Mouse (Mus musculus) mouse embryonic stem cell (cell line): ENCODE measurements around the gene Gpc6.

Experiments used
- in situ Hi-C, 2 experiments: fragments of 300-500 bp; cut with MboI; formaldehyde crosslinking; loops; 1 replicate in 1 of 2; 3 replicates in 1 of 2; pipeline ENCODE4 v1.14.3; 2019 to 2020; ENCODE audit warnings: low sequenced_read_pairs in 2 of 2, low pct_unique_long_range_greater_than_20kb in 1 of 2, mixed read lengths in 1 of 2; ENCODE audit not compliant: unreplicated experiment in 1 of 2

The Gpc6 gene

GRCm38 (mm10) chr14:117034146-117034545 lies 109.0 kb downstream of the Gpc6 start:
- in situ Hi-C loops, result no loop called here

GRCm38 (mm10) chr14:117041017-117041416 lies 115.9 kb downstream of the Gpc6 start:
- in situ Hi-C loops, result no loop called here

GRCm38 (mm10) chr14:117048951-117049350 lies 123.8 kb downstream of the Gpc6 start:
- in situ Hi-C loops, result no loop called here

- in situ Hi-C loops, result no loop called here
Observed at GRCm38 (mm10) chr14:117050877-117051276, 125.8 kb downstream of the Gpc6 start.

- in situ Hi-C loops, result no loop called here
Observed at GRCm38 (mm10) chr14:117053361-117053760, 128.2 kb downstream of the Gpc6 start.

- in situ Hi-C loops, result no loop called here
Observed at GRCm38 (mm10) chr14:117055134-117055533, 130.0 kb downstream of the Gpc6 start.

GRCm38 (mm10) chr14:117061078-117061477 lies 136.0 kb downstream of the Gpc6 start:
- in situ Hi-C loops, result no loop called here

GRCm38 (mm10) chr14:117061527-117061926 lies 136.4 kb downstream of the Gpc6 start:
- in situ Hi-C loops, result no loop called here

GRCm38 (mm10) chr14:117068179-117068578 lies 143.1 kb downstream of the Gpc6 start:
- in situ Hi-C loops, result no loop called here

- in situ Hi-C loops, result no loop called here
Observed at GRCm38 (mm10) chr14:117070470-117071085, 145.5 kb downstream of the Gpc6 start.

- in situ Hi-C loops, result no loop called here
Observed at GRCm38 (mm10) chr14:117093586-117093985, 168.5 kb downstream of the Gpc6 start.

GRCm38 (mm10) chr14:117106900-117107299 lies 181.8 kb downstream of the Gpc6 start:
- in situ Hi-C loops, result no loop called here

- in situ Hi-C loops, result no loop called here
Observed at GRCm38 (mm10) chr14:117113153-117113552, 188.0 kb downstream of the Gpc6 start.

- in situ Hi-C loops, result no loop called here
Observed at GRCm38 (mm10) chr14:117122036-117122435, 196.9 kb downstream of the Gpc6 start.

- in situ Hi-C loops, result no loop called here
Observed at GRCm38 (mm10) chr14:117130334-117130733, 205.2 kb downstream of the Gpc6 start.

GRCm38 (mm10) chr14:117131324-117131723 lies 206.2 kb downstream of the Gpc6 start:
- in situ Hi-C loops, result no loop called here

- in situ Hi-C loops, result no loop called here
Observed at GRCm38 (mm10) chr14:117141077-117141848, 216.1 kb downstream of the Gpc6 start.

- in situ Hi-C loops, result no loop called here
Observed at GRCm38 (mm10) chr14:117146089-117146488, 221.0 kb downstream of the Gpc6 start.

GRCm38 (mm10) chr14:117146665-117147064 lies 221.6 kb downstream of the Gpc6 start:
- in situ Hi-C loops, result no loop called here

- in situ Hi-C loops, result no loop called here
Observed at GRCm38 (mm10) chr14:117151621-117152020, 226.5 kb downstream of the Gpc6 start.
